Mouse (Mus musculus) neutrophil, adult 5-6 weeks (primary cell): ENCODE results near the gene Nisch. TPM values are rescaled to one million over a fixed set of nuclear protein-coding genes. Genes with fewer than 3 reads are reported as not detected.

ENCODE experiments used
- ATAC-seq: fragments of 151-379, 151-347 bp; 2 replicates; pipeline ENCODE4 v1.8.0; 2017; ENCODE audit warnings: mild to moderate bottlenecking, moderate TSS enrichment; ENCODE audit not compliant: insufficient number of reproducible peaks, poor library complexity, low FRiP score, severe bottlenecking; ENCODE audit errors: extremely low read depth
- total RNA-seq: library from RNA; stranded (forward); fragments of 200-1000 nt; gene quantifications from 2 replicates; pipeline ENCODE4 v1.2.3, GENCODE M21; 2017

The Nisch gene
- total RNA-seq, 1 experiment from 2014 or later = 351 TPM

- no peak for ATAC-seq
These were observed 21.2 kb downstream of the Nisch start for GRCm38 (mm10) chr14:31195521-31195920.

GRCm38 (mm10) chr14:31194891-31195513, 21.7 kb downstream of the Nisch start:
- peak; percentile 24 for ATAC-seq

GRCm38 (mm10) chr14:31194441-31194840, 22.3 kb downstream of the Nisch start:
- ATAC-seq = no peak

- ATAC-seq = no peak
These were observed 23.0 kb downstream of the Nisch start for GRCm38 (mm10) chr14:31193791-31194190.

GRCm38 (mm10) chr14:31191936-31192335, 24.8 kb downstream of the Nisch start:
- ATAC-seq = no peak

GRCm38 (mm10) chr14:31189348-31189747, 27.4 kb downstream of the Nisch start:
- ATAC-seq = no peak

- peak; percentile 18; the same call in 1 of the 2 replicates for ATAC-seq
These were observed 28.0 kb downstream of the Nisch start for GRCm38 (mm10) chr14:31188771-31189181.

GRCm38 (mm10) chr14:31186656-31187055, 30.1 kb downstream of the Nisch start:
- ATAC-seq = no peak

- ATAC-seq = no peak
These were observed 32.6 kb downstream of the Nisch start for GRCm38 (mm10) chr14:31184195-31184594.

- ATAC-seq = no peak
These were observed 33.2 kb downstream of the Nisch start for GRCm38 (mm10) chr14:31183541-31183940.

- no peak for ATAC-seq
These were observed 33.9 kb downstream of the Nisch start for GRCm38 (mm10) chr14:31182786-31183290.

GRCm38 (mm10) chr14:31181512-31181911, 35.2 kb downstream of the Nisch start:
- ATAC-seq = no peak

GRCm38 (mm10) chr14:31179677-31180365, 36.9 kb downstream of the Nisch start:
- ATAC-seq = no peak

- ATAC-seq = no peak
These were observed 39.0 kb downstream of the Nisch start for GRCm38 (mm10) chr14:31177715-31178114.

GRCm38 (mm10) chr14:31177287-31177686, 39.5 kb downstream of the Nisch start:
- no peak for ATAC-seq

GRCm38 (mm10) chr14:31173537-31173936, 43.2 kb downstream of the Nisch start:
- no peak for ATAC-seq

- no peak for ATAC-seq
These were observed 43.8 kb downstream of the Nisch start for GRCm38 (mm10) chr14:31172781-31173455.

- no peak for ATAC-seq
These were observed 44.9 kb downstream of the Nisch start for GRCm38 (mm10) chr14:31171821-31172220.

- ATAC-seq = no peak
These were observed 45.4 kb downstream of the Nisch start for GRCm38 (mm10) chr14:31171386-31171785.

- ATAC-seq = no peak
These were observed 45.8 kb downstream of the Nisch start for GRCm38 (mm10) chr14:31170963-31171362.
